Mouse (Mus musculus): ENCODE measurements at regions not wholly inside any gene's neighbourhood (a gene's known extent, or its start where the extent isn't known, plus 50 kb on each side); places are given as distances from the start of the nearest gene placed in this dataset.

- DNase-seq: no peak
These were observed 1040.8 kb downstream of the Galc start for GRCm38 (mm10) chr12:97218445-97218844.

DNA sequence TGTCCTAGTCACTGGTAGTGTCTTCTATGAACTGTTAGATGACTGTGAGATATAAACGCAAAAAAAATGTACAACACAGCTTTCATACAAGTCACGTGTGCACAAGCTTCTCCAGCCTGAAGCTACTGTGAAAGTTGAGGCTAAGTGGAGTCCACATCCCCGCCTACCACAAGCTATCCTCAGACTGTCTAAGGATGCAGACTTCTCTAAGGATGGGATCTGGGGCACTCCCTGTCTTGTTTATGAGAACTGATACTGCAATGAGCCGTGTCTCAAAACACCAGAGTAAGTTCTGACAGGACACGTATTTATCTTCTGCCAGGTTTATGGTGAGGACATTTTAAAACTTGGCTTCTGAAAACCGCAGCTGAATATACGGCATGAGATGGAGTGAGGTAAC is 1041.7 kb downstream of the Galc start:
- no peak for DNase-seq

DNA sequence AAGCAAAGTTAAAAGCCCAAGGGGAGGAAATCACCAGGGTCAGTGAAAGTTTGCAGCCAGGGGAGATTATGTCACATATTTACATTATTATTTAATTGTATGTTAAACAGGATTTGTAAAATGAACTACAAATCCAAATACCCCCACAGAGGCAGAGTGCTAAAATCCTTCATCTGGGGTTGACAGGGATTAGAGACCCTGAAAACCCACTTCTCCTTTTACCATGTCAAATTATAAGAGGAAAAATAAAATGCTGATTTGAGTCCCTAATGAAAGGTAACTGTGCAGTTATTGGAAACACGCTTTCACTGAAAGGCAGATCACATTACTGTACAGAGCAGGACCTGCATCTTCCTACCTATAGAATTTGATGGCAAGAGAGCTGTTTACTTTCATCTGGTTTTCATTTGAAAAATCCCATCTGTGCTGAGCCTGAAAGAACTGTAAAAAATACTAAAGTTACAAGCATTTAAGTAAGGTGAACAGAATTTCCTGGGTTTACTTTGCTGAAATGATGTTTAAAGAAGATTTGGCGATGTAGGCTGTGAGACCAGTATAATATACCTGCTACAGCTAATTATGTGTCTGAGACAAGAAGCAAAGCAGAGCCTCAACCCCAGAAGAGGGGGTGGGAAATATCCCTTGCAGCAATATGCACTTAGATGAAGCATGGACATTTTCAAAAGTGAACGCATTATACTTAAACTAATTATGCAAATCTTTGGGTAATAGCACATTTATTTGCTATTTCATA is 1055.4 kb downstream of the Galc start:
- DNase-seq: no peak

- no peak for DNase-seq
These were observed 1097.4 kb downstream of the Galc start for GRCm38 (mm10) chr12:97161853-97162252.

DNA sequence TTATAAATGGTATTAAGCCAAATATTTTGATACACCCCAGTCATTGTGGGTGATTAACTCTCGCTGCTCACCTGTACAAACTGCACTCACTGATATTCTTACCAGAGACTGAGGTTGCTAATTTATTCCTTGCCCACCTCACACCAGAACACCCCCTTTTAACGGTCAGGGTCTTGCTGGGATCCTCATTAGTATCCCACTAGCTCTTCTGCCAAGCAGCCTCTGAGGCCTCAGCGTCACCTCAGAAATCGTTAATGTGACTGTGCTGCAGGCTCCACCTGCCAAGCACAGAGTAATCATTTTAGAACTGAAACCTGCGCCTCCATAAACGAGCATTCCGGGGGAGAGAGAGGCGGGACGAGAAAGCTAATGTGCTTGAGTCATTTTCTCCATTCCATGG is 1097.8 kb downstream of the Galc start:
- DNase-seq: no peak

- no peak for DNase-seq
These were observed 1100.9 kb downstream of the Galc start for GRCm38 (mm10) chr12:97158332-97158731.

DNA sequence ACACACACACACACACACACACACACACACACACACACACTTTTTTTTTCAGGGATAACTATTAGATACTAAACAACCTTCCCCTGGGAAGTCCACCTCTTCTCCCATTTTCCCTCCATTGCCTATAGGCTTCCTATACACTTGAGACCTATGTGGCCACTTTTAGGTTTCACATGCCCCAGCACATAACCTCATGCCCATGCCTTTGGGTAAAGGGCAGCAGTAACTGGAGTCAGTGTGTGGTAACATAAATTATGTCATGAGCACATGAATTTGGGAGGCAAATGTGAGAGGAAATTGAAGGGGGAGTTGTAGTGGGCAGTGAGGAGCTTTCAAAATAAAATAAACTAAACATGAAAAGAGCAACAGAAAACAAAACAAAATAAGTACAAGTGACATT is 1101.5 kb downstream of the Galc start:
- DNase-seq: no peak

DNA sequence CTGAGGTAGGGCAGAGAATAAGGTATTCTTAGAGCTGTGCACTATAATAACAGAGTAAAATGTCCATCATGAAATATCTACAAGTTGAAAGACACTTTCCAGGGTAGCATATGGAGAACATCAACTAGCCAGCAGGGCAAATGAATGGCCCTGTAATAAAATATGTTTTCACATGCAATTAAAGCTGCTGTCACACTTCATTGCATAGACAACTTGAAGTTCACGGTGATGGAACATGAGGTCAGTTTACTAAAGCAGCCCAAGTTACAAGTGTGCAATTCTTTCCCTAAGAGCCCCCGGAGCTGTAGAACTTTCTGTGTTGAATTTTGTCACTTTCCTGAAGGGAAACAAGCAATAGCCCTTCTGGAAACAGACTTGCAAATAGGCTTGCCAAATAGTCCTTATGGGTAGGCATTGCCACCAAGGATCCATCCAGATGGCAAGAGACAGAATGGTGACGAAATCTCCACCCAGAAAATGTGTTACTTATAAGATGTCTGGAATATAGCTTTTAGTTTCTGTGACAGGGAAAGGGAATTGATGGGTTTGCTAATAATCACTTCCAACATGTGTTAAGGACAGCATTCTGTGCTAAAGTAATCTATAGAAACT is 1102.7 kb downstream of the Galc start:
- DNase-seq: no peak

- no peak for DNase-seq
These were observed 1116.5 kb downstream of the Galc start for GRCm38 (mm10) chr12:97142720-97143119.

DNA sequence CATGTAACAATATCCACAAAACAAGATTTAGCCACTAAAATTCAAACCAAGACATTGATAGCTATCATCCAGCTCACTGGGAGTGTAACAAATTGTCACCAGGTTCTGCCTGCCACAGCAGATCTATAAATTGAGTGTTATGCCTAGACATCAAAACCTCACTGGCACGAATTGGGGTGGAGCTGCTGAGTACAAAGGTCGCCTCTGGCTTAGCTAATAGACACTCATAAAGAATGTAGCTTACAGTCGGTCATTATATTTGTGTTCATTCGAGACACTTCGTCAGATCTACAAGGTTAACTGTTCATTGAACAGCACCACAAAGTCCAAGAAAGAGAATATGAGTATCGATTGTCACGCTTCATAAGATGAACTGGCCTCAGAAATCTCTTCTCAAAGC is 1121.3 kb downstream of the Galc start:
- DNase-seq: no peak

DNA sequence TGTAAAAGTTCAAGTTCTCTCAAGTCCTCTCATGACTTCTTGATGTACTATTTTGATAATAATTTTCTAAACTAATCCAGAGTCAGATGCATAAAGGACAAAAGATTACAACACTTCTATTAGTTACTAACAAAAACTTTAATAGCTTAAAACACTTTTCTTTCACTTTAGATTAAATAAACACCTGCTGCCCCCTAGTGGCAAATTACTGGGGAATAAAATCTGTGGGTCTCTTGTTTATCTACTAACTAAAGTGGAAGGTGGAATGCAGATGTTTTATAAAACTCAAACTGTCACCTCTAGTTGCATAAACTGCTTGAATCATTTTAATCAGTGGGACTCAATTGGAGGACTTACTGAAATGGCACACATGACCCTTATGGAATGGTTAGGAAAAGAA is 1129.0 kb downstream of the Galc start:
- DNase-seq: no peak

DNA sequence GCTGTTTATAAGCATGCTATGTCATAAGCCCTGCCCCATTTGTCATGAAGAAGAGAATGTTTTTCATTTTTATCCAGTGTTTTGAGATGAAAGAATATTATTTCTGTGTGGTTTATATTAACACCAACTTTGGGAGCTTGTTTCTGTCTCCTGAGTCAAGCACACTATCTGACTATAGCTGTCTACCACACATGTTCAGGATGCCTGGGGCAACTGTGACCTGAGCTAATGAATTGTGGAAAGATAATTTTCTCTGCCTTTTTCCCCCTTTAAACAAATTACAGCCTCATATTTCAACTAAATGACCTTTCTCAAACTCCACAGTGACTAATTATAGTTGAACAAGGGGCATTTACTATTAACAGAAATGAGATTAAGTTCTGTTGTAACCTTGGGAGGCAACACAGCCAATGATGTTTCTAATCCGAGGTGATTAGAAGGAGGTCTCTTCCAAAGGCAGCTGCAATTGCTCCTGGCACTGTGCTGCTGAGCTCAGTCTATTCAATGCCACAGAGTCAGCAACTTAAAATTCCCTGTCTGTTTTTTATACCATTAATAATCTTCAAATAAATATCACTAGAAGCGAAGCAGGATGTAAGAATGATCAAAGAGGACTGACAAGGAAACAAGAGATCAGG is 1168.6 kb downstream of the Galc start:
- DNase-seq: no peak

GRCm38 (mm10) chr12:97061352-97061895 is 1197.8 kb downstream of the Galc start:
- DNase-seq: peak in 1 of 2 experiments; percentile 5

DNA sequence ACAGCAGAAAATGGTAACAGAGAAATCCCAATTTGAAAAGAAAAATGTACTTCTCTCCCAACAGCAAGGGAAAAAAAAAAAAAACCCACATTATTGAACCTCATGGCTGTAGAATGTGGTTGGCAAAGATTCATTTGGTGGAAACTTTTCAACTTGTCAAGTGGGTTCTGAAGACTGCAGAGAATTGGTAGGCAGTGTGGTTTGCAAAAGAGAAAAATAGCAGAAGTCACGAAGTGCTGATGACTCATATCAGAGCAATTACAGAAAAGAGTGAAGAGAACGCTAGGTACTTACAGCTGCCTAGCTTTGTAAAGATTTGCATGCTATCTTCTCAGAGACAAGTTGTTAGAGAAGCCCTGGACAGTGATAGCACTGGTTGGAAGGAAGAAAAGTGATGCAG is 1211.6 kb downstream of the Galc start:
- DNase-seq: no peak
